Mouse (Mus musculus) liver, embryonic 16.5 days (tissue): Measurements from ENCODE around the gene Ptpn14. TPM values are rescaled to one million over a fixed set of nuclear protein-coding genes. Genes with fewer than 3 reads are reported as not detected.

Experiments used
- ATAC-seq: fragments of 200-750 bp; cut with Nextera tagmentation; 2 replicates; pipeline ENCODE4 v1.8.0; 2017; ENCODE audit warnings: low read depth, mild to moderate bottlenecking, moderate number of reproducible peaks, moderate library complexity
- H3K27ac ChIP-seq: fragments of 300-500 bp; sonication (generic); 2 replicates; pipeline ENCODE4 v1.5.1; 2014; ENCODE audit warnings: mild to moderate bottlenecking, low read length
- H3K27me3 ChIP-seq: fragments of 300-500 bp; sonication (generic); 2 replicates; pipeline ENCODE4 v1.6.1; 2014; ENCODE audit warnings: low read depth, low read length, mixed read lengths; ENCODE audit not compliant: control insufficient read depth, insufficient read depth
- H3K36me3 ChIP-seq: fragments of 300-500 bp; sonication (generic); 2 replicates; pipeline ENCODE4 v1.6.1; 2014; ENCODE audit warnings: mild to moderate bottlenecking; ENCODE audit not compliant: control insufficient read depth, insufficient read depth
- H3K4me1 ChIP-seq: fragments of 300-500 bp; sonication (generic); 2 replicates; pipeline ENCODE4 v1.6.1; 2014; ENCODE audit warnings: low read depth, low read length, mixed read lengths; ENCODE audit not compliant: control insufficient read depth
- H3K4me2 ChIP-seq: fragments of 300-500 bp; sonication (generic); 2 replicates; pipeline ENCODE4 v1.6.1; 2014; ENCODE audit warnings: low read depth, low read length, mixed read lengths
- H3K4me3 ChIP-seq: fragments of 300-500 bp; sonication (generic); 2 replicates; pipeline ENCODE4 v1.5.1; 2014; ENCODE audit warnings: low read depth, mild to moderate bottlenecking, low read length
- H3K9ac ChIP-seq: fragments of 300-500 bp; sonication (generic); 2 replicates; pipeline ENCODE4 v1.6.1; 2014; ENCODE audit warnings: low read depth, low read length
- H3K9me3 ChIP-seq: fragments of 300-500 bp; sonication (generic); replicated peaks from 2 replicates; pipeline ENCODE4 v1.6.1; 2016; ENCODE audit warnings: low read length; ENCODE audit not compliant: control insufficient read depth
- WGBS: fragments of 180-500 bp; shearing (Covaris S2); extraction: QIAGEN DNeasy Blood & Tissue Kit; methylation state at CpG from one replicate; pipeline ENCODE4 v1.1.7; 2014; ENCODE audit not compliant: insufficient replicate concordance; 5-methylcytosine and 5-hydroxymethylcytosine counted together
- polyA plus RNA-seq: library from polyadenylated mRNA; unstranded; fragments of >200 nt; fragmentation: Nextera tagmentation; extraction: Ambion mirVana; gene quantifications from 2 replicates; pipeline ENCODE4 v1.2.1, GENCODE M21; 2015

Gene Ptpn14
- polyA plus RNA-seq, 1 experiment from 2014 or later, result 0.38 TPM

DNA sequence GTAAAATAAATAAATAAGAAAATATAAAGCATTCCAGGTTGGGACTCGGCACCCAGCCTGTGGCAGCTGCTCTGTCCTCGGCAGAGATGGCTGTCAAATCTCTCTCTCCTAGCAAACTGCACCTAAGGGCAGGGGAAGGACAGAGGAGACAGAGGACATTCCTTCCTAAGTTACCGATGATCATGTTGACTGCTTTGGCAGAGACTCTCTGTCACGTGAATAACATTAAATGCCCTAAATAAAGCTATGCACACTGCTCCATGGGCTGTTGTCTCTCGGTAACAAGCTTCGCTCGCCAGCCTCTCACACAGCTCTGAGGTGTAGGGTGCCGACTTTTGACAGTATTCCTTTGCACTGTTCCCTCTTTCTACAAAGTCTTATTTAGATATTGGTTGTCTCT lies 148.1 kb downstream of the Ptpn14 start:
- 63% methylated on average over 8 of the region's 8 CpGs for WGBS
- H3K36me3 ChIP-seq, result no peaks in the 10 kb centered on the region
- ATAC-seq, result no peak

DNA sequence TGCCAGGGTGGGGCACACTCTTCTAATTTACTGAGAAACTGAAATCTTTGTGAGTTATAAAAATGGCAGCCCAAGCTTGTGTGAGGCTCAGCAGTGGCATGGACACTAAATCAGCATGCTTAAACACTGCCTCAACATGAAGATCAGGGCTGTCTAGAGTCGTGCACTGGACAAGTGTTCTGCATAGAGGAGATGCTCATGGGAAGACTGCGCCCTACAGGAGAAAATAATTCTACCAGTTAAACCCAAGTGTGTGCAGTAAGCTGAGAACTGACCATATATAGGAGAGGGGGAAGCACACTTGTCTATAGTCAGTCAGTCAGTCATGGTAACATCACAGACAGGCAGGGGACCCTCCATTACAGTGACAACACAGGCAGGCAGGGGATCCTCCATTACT lies 151.1 kb downstream of the Ptpn14 start:
- no peak for ATAC-seq
- Histone ChIP-seq H3K9ac (no peak overlapping the region), H3K27me3 (no peaks in the 10 kb centered on the region; the same call in 1 of the 2 replicates), H3K4me3 (no peak overlapping the region), H3K9me3 (no peaks in the 10 kb centered on the region), H3K4me1 (peaks cover 5% of the 10 kb centered on the region), H3K27ac (no peak overlapping the region), H3K36me3 (no peaks in the 10 kb centered on the region), H3K4me2 (no peak overlapping the region)
- WGBS, result 54% methylated on average over 2 of the region's 2 CpGs

More for the DNA sequence above, 148.1 kb downstream of the Ptpn14 start:
- no peak overlapping the region for H3K27ac ChIP-seq
- H3K9me3 ChIP-seq, result no peaks in the 10 kb centered on the region
- no peak overlapping the region for H3K9ac ChIP-seq
- no peak overlapping the region for H3K4me2 ChIP-seq
- H3K27me3 ChIP-seq, result no peaks in the 10 kb centered on the region; the same call in 1 of the 2 replicates
- H3K4me3 ChIP-seq, result no peak overlapping the region
- peaks cover 5% of the 10 kb centered on the region for H3K4me1 ChIP-seq

DNA sequence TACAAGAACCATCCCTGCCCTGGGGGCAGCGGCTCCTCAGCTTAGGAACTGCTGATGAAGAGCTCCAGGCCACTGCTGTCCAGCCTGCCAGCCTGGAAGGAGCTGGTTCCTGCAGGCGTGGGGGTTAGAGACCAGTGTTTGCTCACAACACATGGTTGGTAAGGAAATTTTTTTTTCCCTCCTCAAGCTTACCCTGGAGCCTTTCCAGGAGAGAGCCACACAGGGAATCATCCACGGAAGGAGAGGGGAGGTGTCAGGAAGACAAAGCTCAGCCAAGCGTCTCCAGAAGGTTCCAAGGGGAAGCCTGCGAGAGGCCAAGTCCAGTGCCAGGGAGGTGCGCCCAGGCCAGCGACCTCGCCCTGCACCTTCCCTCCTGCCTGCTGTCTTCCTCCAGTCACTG lies 151.9 kb downstream of the Ptpn14 start:
- no peak overlapping the region for H3K4me3 ChIP-seq
- WGBS, result 74% methylated on average over 8 of the region's 8 CpGs
- ATAC-seq, result no peak
- H3K27me3 ChIP-seq, result no peaks in the 10 kb centered on the region; the same call in 1 of the 2 replicates
- H3K36me3 ChIP-seq, result no peaks in the 10 kb centered on the region
- H3K27ac ChIP-seq, result no peak overlapping the region
- no peak overlapping the region for H3K9ac ChIP-seq
- H3K4me1 ChIP-seq, result peaks cover 5% of the 10 kb centered on the region
- H3K4me2 ChIP-seq, result no peak overlapping the region
- no peaks in the 10 kb centered on the region for H3K9me3 ChIP-seq

GRCm38 (mm10) chr1:189880745-189881144 lies 152.7 kb downstream of the Ptpn14 start:
- no peak overlapping the region for H3K4me3 ChIP-seq
- H3K27me3 ChIP-seq, result no peaks in the 10 kb centered on the region; the same call in 1 of the 2 replicates
- H3K9ac ChIP-seq, result no peak overlapping the region
- H3K9me3 ChIP-seq, result no peaks in the 10 kb centered on the region
- ATAC-seq, result no peak
- no peak overlapping the region for H3K4me2 ChIP-seq
- 79% methylated on average over 14 of the region's 14 CpGs for WGBS
- no peaks in the 10 kb centered on the region for H3K36me3 ChIP-seq
- H3K27ac ChIP-seq, result no peak overlapping the region
- H3K4me1 ChIP-seq, result no peaks in the 10 kb centered on the region

DNA sequence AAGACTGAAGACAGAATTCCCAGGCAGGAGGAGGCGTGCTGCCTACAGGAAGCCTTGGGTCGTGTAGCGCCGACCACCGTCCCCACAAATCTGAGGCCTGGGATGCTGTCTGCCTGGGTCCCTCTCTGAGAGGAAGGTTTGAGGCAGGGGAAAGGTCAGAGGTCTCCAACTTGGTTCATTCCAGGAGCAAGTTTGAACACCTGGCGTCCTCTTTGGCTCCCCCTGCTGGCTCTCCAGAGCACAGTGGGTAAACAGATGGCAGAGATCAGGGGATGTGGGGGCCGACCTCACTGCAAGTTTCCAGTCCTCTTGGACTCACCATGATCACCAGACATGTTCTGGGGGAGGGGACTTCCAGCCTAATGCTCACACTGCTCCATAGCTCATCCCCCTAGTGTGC lies 154.8 kb downstream of the Ptpn14 start:
- Histone ChIP-seq H3K4me3 (no peak overlapping the region), H3K4me1 (peaks cover 6% of the 10 kb centered on the region; the same call in 1 of the 2 replicates), H3K27me3 (no peaks in the 10 kb centered on the region), H3K9me3 (no peaks in the 10 kb centered on the region), H3K9ac (no peak overlapping the region), H3K36me3 (no peaks in the 10 kb centered on the region), H3K27ac (no peak overlapping the region), H3K4me2 (no peak overlapping the region)
- no peak for ATAC-seq
- WGBS, result 64% methylated on average over 7 of the region's 7 CpGs

DNA sequence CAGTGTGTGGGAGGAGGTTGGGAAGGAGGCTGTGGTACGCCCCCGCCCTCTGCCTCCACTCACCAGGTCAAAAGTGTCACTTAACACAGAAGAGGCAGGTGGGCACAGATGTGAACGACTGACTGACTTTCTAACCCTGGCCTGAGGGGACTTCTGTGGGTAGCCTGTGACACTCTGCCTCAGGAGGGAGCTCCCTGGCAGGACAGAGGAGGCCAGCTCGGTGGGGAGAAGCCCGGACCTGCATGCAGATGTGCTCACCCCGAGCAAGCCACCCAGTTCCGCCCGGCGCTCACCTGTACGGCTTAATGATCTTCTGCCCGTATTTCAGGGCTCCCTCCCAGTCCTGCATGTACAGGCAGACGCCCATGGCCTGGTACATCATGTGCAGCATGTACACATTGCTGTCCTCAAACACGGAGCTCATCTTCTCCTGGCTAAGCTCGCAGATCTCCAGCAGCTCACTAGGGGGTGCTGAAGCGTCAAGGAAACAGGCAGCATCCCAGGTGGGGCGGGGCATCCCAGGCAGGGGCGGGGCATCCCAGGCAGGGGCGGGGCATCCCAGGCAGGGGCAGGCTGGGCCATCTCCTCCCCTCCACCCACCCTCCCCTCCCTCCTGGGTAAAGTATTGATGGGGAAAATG lies 155.6 kb downstream of the Ptpn14 start:
- Histone ChIP-seq H3K4me3 (no peak overlapping the region), H3K27ac (no peak overlapping the region), H3K9ac (no peak overlapping the region), H3K4me1 (peaks cover 6% of the 10 kb centered on the region; the same call in 1 of the 2 replicates), H3K27me3 (no peaks in the 10 kb centered on the region), H3K4me2 (no peak overlapping the region), H3K9me3 (no peaks in the 10 kb centered on the region), H3K36me3 (no peaks in the 10 kb centered on the region)
- peak; percentile 16; the same call in 1 of the 2 replicates for ATAC-seq
- WGBS, result 57% methylated on average over 18 of the region's 18 CpGs

DNA sequence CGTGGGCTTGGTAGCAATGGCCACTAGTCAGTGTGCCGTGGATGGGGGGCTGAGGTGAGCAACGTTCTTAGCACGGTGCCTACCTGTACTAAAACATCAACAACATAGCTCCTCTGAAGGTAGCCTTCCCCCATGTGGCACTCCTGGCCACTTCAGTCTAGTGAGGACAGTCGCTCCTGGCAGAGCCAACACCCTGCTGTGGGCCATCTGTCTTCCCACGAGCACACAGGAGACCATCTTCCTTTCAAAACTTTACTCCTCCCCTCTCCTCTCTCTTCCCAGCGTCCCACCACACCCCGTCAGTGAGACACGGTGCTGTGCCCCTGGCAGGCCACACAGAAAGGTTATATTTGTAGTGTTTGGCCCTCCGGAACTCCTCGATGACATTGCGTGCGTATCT lies 156.9 kb downstream of the Ptpn14 start:
- Histone ChIP-seq H3K9ac (no peak overlapping the region), H3K4me1 (peaks cover 6% of the 10 kb centered on the region; the same call in 1 of the 2 replicates), H3K9me3 (no peaks in the 10 kb centered on the region), H3K4me2 (no peak overlapping the region), H3K4me3 (no peak overlapping the region), H3K27ac (no peak overlapping the region), H3K36me3 (no peaks in the 10 kb centered on the region), H3K27me3 (no peaks in the 10 kb centered on the region)
- ATAC-seq, result no peak
- WGBS, result 74% methylated on average over 13 of the region's 13 CpGs

DNA sequence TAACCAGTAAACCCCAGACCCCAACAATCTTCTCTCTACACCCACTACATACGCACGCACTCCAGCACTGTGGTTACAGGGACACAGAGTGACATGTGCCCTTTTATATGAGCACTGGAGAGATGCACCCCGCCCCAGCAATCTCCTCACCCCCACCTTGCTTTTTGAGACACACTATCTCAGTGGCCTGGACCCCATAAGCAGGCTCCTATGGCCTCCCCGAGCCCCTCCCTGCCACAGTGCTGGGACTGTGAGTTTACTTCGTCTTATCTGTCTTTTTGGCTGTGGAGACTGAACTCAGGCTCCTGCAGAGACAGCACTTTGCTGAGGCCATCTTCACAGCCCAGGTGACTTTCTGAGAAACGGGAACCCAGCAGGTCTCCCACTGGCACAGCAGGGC lies 157.9 kb downstream of the Ptpn14 start:
- H3K27ac ChIP-seq, result no peak overlapping the region
- no peak overlapping the region for H3K4me2 ChIP-seq
- H3K36me3 ChIP-seq, result no peaks in the 10 kb centered on the region
- no peaks in the 10 kb centered on the region for H3K9me3 ChIP-seq
- no peak overlapping the region for H3K9ac ChIP-seq
- 30% methylated on average over 6 of the region's 6 CpGs for WGBS
- no peak overlapping the region for H3K4me3 ChIP-seq
- H3K4me1 ChIP-seq, result peaks cover 6% of the 10 kb centered on the region; the same call in 1 of the 2 replicates
- no peaks in the 10 kb centered on the region for H3K27me3 ChIP-seq
- ATAC-seq, result peak; percentile 65

- H3K27ac ChIP-seq, result no peak overlapping the region
- H3K4me1 ChIP-seq, result peaks cover 6% of the 10 kb centered on the region; the same call in 1 of the 2 replicates
- no peaks in the 10 kb centered on the region for H3K27me3 ChIP-seq
- no peak overlapping the region for H3K4me3 ChIP-seq
- peak; percentile 45; the same call in 1 of the 2 replicates for ATAC-seq
- no peak overlapping the region for H3K4me2 ChIP-seq
- no peaks in the 10 kb centered on the region for H3K36me3 ChIP-seq
- WGBS, result 23% methylated on average over 7 of the region's 7 CpGs
- no peak overlapping the region for H3K9ac ChIP-seq
- H3K9me3 ChIP-seq, result no peaks in the 10 kb centered on the region
Measured at GRCm38 (mm10) chr1:189887518-189887917, 159.4 kb downstream of the Ptpn14 start.
